Mouse (Mus musculus) hindbrain, postnatal 0 days (tissue): ENCODE data around the gene Diras2. TPM values are rescaled to one million over a fixed set of nuclear protein-coding genes. Genes with fewer than 3 reads are reported as not detected.
A peak's percentile ranks its signal among the peaks of the same experiment; 100 is the strongest.

Source experiments
- ATAC-seq: fragments of 200-750 bp; cut with Nextera tagmentation; 2 replicates; pipeline ENCODE4 v1.8.0; 2017; ENCODE audit warnings: mild to moderate bottlenecking, moderate TSS enrichment, moderate library complexity
- DNase-seq: peaks from one replicate; pipeline ENCODE4 v3.0.0-alpha.2; 2015; ENCODE audit warnings: low spot score
- H3K27ac ChIP-seq: fragments of 300-500 bp; sonication (generic); 2 replicates; pipeline ENCODE4 v1.5.1; 2014; ENCODE audit warnings: mild to moderate bottlenecking
- H3K27me3 ChIP-seq: fragments of 300-500 bp; sonication (generic); 2 replicates; pipeline ENCODE4 v1.6.1; 2014; ENCODE audit warnings: low read length, mixed read lengths; ENCODE audit not compliant: insufficient read depth
- H3K36me3 ChIP-seq: fragments of 300-500 bp; sonication (generic); 2 replicates; pipeline ENCODE4 v1.6.1; 2014; ENCODE audit warnings: low read length, mixed read lengths; ENCODE audit not compliant: insufficient read depth
- H3K4me1 ChIP-seq: fragments of 300-500 bp; sonication (generic); 2 replicates; pipeline ENCODE4 v1.6.1; 2014; ENCODE audit warnings: antibody characterized with exemption, low read length, mixed read lengths; ENCODE audit not compliant: insufficient read depth
- H3K4me2 ChIP-seq: fragments of 300-500 bp; sonication (generic); 2 replicates; pipeline ENCODE4 v1.6.1; 2014; ENCODE audit warnings: low read depth, mild to moderate bottlenecking, low read length, moderate library complexity, mixed read lengths
- H3K4me3 ChIP-seq: fragments of 300-500 bp; sonication (generic); 2 replicates; pipeline ENCODE4 v1.5.1; 2014; ENCODE audit warnings: low read length
- H3K9ac ChIP-seq: fragments of 300-500 bp; sonication (generic); replicated peaks from 2 replicates; pipeline ENCODE4 v1.6.1; 2014; ENCODE audit warnings: mild to moderate bottlenecking, low read length, moderate library complexity, mixed read lengths
- H3K9me3 ChIP-seq: fragments of 300-500 bp; sonication (generic); 2 replicates; pipeline ENCODE4 v1.6.1; 2016; ENCODE audit warnings: low read length, mixed read lengths
- CTCF ChIP-seq: IDR thresholded peaks from 2 replicates; pipeline ENCODE4 v1.5.1; 2016; ENCODE audit warnings: antibody characterized with exemption, control low read depth, low read depth
- WGBS: fragments of 180-500 bp; shearing (Covaris S2); extraction: QIAGEN DNeasy Blood & Tissue Kit; methylation state at CpG from one replicate; pipeline ENCODE4 v1.1.7; 2014; 5-methylcytosine and 5-hydroxymethylcytosine counted together
- polyA plus RNA-seq: library from polyadenylated mRNA; unstranded; fragments of >200 nt; fragmentation: Nextera tagmentation; extraction: Ambion mirVana; gene quantifications from 2 replicates; pipeline ENCODE4 v1.2.1, GENCODE M21; 2015
- total RNA-seq: library from RNA; depleted of rRNA; stranded (reverse); fragments of >200 nt; gene quantifications from 2 replicates; pipeline ENCODE4 v1.2.3, GENCODE M21; 2014

Diras2 gene
- total and polyA plus RNA-seq, 2 experiments from 2014 or later, result 7.9 to 64.5 TPM

DNA sequence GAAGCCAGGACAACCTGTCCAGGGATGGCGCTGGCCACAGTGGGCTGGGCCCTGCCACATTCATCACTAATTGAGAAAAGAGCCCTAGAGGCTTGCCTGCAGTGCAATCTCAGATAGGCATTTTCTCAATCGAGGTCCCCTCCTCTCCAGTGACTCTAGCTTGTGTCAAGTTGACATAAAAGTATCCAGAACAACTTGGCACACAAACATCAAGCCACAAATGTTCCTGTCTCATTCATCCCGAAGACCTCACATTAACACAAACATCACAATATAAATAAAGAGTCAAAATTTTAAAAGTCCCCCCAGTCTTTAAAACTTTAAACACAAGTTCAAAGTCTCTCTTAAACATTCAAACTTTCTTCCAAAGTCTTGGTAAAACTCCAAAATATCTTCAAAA, 56.3 kb downstream of the Diras2 start:
- Histone ChIP-seq H3K27ac (no peak overlapping the region), H3K4me3 (no peak overlapping the region), H3K9ac (no peak overlapping the region), H3K36me3 (no peaks in the 10 kb centered on the region), H3K9me3 (no peaks in the 10 kb centered on the region), H3K27me3 (no peaks in the 10 kb centered on the region), H3K4me2 (no peak overlapping the region), H3K4me1 (0 out of 2 replicates have a peak, but pooled peaks cover 5% of the 10 kb centered on the region)
- no peak for TF ChIP-seq CTCF
- 80% methylated on average over 3 of the region's 3 CpGs for WGBS
- ATAC-seq (no peak), DNase-seq (no peak)

DNA sequence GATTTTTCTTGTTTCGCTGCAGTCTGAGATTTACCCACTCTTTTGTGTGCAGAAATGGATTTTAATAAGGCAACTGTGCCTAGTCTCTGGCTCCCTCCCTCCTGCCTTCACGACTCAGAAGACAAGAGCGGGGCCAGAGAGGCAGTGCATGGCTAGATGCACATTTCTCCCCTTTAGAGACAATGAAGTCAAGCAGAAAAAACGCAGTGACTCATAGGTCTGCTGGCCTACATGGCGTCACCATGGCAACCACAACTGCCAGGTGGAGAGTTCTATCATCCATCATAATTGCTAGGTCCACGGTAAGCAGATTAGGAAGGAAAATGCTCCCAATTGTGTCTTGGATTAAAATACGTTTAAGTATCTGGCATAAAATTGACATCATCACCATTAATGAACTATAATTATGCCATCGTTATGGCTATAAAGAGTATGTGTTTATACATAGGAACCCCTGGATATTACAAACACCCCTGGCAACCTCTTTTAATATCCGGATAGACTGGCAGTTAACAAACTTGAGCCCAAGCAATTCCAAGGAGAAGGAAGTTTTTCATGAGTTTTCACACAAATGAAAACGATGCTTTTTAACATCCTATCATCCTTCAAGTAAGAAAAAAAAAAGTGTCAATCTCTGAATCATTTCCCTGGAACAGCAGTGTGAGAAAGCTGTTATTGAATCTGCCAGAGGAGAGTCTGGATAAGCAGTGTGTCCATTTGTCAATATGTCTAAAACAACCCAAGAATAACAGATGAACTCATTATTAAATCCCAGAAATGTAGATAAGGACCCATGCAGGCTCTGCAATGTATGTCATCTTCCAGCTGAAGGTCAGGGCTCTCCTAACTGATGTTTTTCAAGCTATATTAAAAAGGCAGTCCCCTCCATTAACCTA, 61.0 kb downstream of the Diras2 start:
- Histone ChIP-seq H3K36me3 (no peaks in the 10 kb centered on the region), H3K9ac (no peak overlapping the region), H3K27ac (peak overlapping the region; percentile 76), H3K4me1 (0 out of 2 replicates have a peak, but pooled peaks cover 9% of the 10 kb centered on the region), H3K4me3 (no peak overlapping the region), H3K9me3 (no peaks in the 10 kb centered on the region), H3K4me2 (no peak overlapping the region), H3K27me3 (no peaks in the 10 kb centered on the region)
- ATAC-seq (peak; percentile 87), DNase-seq (peak; percentile 93)
- no peak for TF ChIP-seq CTCF
- WGBS, result 13% methylated on average over 10 of the region's 10 CpGs

DNA sequence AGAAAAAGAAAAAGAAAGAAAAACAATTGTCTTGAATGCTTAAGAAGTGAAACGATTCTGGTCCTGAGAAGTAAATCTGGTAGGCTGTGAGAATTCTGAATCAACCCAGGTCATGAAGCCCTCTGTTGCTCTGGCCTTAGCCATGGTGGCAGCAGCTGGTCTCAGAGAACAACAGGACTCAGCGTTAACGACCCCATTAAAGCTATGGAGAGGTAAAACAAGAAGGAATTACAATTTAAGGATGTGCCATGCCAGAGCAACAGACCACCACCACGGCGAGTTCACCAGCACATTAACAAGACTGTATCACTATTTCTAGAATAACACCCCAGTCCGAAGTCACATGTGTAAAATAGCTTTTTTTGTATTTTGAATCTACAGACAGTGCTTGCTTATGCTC, 65.9 kb downstream of the Diras2 start:
- no peak overlapping the region for H3K9ac ChIP-seq
- H3K4me3 ChIP-seq, result no peak overlapping the region
- WGBS, result 78% methylated on average over 6 of the region's 6 CpGs
- ATAC-seq (no peak), DNase-seq (no peak)
- no peaks in the 10 kb centered on the region for H3K36me3 ChIP-seq
- H3K27me3 ChIP-seq, result no peaks in the 10 kb centered on the region
- peaks cover 7% of the 10 kb centered on the region; the same call in 1 of the 2 replicates for H3K4me1 ChIP-seq
- H3K9me3 ChIP-seq, result no peaks in the 10 kb centered on the region; the same call in 1 of the 2 replicates
- no peak overlapping the region for H3K4me2 ChIP-seq
- H3K27ac ChIP-seq, result no peak overlapping the region
- no peak for TF ChIP-seq CTCF

DNA sequence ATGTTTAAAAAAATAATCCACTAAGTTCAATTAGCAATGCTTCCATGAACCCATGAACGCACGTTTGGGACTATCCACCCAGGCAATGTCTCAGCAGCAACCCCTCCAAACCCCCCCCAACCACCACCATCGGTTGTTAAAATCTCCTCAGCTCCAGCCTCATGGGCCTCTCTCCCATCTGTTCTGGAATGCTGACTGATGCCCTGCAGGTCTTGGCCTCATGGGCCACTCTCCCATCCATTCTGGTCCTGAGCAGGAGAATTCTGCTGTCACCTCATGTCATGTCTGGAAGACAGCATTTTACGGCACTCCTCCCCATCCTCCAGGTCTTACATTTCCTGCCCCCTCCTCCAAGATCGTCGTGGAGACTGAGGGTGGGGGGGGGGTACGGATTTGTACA, 71.1 kb downstream of the Diras2 start:
- Histone ChIP-seq H3K4me3 (no peak overlapping the region), H3K4me1 (no peaks in the 10 kb centered on the region; the same call in 1 of the 2 replicates), H3K36me3 (no peaks in the 10 kb centered on the region), H3K27me3 (no peaks in the 10 kb centered on the region), H3K9me3 (no peaks in the 10 kb centered on the region; the same call in 1 of the 2 replicates), H3K9ac (no peak overlapping the region), H3K4me2 (no peak overlapping the region), H3K27ac (no peak overlapping the region)
- 46% methylated on average over 7 of the region's 7 CpGs for WGBS
- ATAC-seq (no peak), DNase-seq (no peak)
- TF ChIP-seq CTCF, result no peak

DNA sequence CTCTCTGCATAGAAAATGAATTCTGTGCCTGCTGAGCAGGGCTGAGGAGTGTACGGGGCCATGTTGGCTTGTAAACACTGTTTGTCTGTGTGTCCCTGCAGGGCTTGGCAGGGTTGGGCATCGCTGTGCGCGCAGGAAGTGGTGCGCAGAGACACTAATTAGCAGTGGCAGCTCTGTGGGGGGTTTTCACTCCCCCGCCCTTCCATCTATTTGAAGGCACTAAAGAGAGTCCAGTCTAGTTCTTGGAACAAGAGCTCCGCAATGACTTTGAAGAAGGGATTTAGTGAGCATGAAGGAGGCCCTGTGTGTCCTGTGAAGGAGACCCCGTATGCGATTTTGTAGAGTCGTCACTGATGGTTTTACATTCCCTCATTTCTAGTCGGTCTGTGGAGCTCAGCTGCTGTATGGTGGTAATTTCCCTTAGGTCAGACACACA, 73.2 kb downstream of the Diras2 start:
- Histone ChIP-seq H3K9ac (no peak overlapping the region), H3K27me3 (no peaks in the 10 kb centered on the region), H3K4me2 (peak overlapping the region; percentile 34), H3K4me1 (no peaks in the 10 kb centered on the region), H3K27ac (peak overlapping the region; percentile 78), H3K36me3 (no peaks in the 10 kb centered on the region), H3K4me3 (no peak overlapping the region), H3K9me3 (no peaks in the 10 kb centered on the region; the same call in 1 of the 2 replicates)
- ATAC-seq (peak; percentile 98), DNase-seq (peak; percentile 92)
- 18% methylated on average over 11 of the region's 11 CpGs for WGBS
- TF ChIP-seq CTCF, result no peak

DNA sequence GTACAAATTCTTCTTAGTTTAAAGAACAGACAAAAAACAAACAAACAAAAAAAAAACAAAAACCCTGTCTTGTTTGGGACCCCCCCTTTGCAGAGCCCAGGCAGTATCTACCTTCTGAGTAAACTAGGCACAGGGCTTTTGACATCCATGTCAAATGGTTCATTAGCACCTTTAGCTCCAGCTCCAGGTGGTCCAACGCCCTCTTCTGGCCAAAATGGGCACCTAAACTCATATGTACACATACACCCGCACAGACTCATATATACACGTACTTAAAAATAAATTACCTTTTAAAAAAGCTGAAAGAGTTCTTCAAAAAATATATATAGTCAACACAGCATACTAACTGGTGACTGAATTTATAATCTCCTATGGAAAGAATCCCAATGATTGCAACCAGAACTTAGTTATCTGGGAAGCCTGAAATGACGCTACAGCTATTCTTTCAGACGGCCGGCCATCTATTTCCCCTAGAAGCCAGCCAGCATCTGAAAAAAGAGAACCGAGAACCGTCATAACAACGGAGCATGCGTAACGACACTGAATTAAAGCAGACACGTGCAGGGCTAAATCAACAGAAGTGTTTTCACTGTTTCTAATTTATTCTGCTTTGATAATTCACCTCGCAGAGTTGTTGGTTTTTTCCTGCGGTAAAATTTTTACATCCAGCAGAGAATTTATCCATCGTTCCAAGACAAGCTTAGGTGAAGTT, 73.7 kb downstream of the Diras2 start:
- ATAC-seq, result peak; percentile 77

More for the DNA sequence above, 73.7 kb downstream of the Diras2 start:
- H3K9ac ChIP-seq, result no peak overlapping the region
- 32% methylated on average over 15 of the region's 15 CpGs for WGBS
- H3K4me3 ChIP-seq, result no peak overlapping the region
- peak overlapping the region; percentile 34 for H3K4me2 ChIP-seq
- no peaks in the 10 kb centered on the region for H3K36me3 ChIP-seq
- no peaks in the 10 kb centered on the region for H3K27me3 ChIP-seq
- TF ChIP-seq CTCF, result peak; percentile 41
- H3K27ac ChIP-seq, result peak overlapping the region; percentile 78
- no peaks in the 10 kb centered on the region; the same call in 1 of the 2 replicates for H3K9me3 ChIP-seq
- peak; percentile 82 for DNase-seq
- no peaks in the 10 kb centered on the region for H3K4me1 ChIP-seq
